Mouse (Mus musculus) heart, postnatal 36 days (tissue): ENCODE measurements at regions not wholly inside any gene's neighbourhood (a gene's known extent, or its start where the extent isn't known, plus 50 kb on each side); places are given as distances from the start of the nearest gene placed in this dataset.
A peak's percentile ranks its signal among the peaks of the same experiment; 100 is the strongest.

Experiments used
- DNase-seq, 2 experiments: peaks; one replicate each; pipeline ENCODE4 v3.0.0; 2021 to 2022
- intact Hi-C: fragments of 180-260 bp; cut with DNase I; formaldehyde crosslinking; loops from one replicate; pipeline ENCODE4 v1.15.1; 2025

DNA sequence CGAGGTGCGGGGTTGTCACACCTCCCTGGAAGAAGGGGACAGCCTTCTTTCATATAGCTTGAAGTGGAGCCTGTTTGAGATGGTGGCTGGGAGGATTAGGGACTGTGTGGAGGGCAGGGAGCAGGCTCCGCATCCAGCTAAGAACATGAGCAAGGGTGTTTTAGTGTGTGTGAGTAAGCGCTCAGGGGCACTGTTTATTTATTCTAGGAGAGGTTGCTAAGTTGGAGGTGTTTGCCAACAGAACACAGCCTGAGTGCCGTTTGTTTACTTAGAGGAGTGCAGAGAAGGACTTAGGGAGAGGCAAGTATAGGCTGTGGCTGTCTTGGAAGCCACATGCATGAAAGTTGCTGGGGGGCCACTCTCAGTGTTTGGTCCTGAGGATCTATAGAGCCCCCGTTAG, 61.2 kb upstream of the Cdon start:
- intact Hi-C loops = loop anchor here (5.0 kb wide), 1 partner anchor 67 kb away; no protein-coding TSS in a partner anchor
- DNase-seq = no peak

DNA sequence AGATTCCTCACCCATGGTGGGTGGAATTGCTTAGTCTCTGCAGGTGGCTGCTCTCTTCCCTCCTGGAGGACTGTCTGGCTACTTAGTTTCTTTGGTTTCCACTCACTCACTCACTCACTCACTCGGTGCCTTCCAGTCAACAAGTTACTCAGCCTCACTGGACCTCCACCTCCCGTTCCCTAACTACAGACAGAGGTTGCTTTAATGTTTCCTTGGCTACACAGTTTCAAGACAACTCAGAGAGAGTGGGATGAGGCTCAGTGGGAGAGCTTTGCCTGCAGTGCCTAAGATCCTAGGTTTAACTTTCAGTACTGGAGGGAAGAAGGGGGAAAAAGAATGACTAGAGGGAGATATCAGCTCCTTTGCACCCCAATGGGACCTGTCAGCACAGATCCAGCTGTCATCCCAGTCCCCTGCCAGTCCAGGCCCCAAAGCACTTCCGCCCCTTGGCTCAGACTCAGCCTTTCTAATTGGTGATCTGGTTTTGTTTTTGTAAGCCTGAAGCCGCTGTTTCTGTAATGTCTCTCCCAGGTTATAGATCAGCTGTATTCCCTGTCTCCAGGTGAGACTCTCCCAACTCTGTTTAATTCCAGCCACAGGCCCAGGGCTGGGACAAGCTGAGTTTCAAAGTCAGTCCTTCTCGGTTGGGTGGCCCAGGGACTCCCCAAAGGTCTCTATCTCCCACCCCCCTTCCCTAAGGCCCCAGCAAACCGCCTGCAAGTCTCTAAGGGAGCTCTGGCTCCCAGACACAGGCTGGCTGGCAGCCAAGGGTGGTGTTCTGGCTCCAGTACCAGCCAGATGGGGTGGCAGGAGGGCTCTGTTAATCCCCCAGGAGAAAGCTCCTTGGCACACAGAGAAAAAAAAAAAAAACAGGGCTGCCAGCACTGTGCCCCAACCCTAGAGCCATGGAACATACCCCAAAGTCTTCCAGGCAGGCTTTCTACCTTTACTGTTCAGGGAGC, 60.5 kb upstream of the Cdon start:
- intact Hi-C loops = loop anchor here (5.0 kb wide), 1 partner anchor 68 kb away; no protein-coding TSS in a partner anchor

GRCm38 (mm10) chr9:35361432-35361831, 59.5 kb upstream of the Cdon start:
- DNase-seq = no peak
- intact Hi-C loops = loop anchor here (5.0 kb wide), 1 partner anchor 69 kb away; no protein-coding TSS in a partner anchor

More for the DNA sequence above, 60.5 kb upstream of the Cdon start:
- DNase-seq = peak in 1 of 2 experiments; percentile 48

DNA sequence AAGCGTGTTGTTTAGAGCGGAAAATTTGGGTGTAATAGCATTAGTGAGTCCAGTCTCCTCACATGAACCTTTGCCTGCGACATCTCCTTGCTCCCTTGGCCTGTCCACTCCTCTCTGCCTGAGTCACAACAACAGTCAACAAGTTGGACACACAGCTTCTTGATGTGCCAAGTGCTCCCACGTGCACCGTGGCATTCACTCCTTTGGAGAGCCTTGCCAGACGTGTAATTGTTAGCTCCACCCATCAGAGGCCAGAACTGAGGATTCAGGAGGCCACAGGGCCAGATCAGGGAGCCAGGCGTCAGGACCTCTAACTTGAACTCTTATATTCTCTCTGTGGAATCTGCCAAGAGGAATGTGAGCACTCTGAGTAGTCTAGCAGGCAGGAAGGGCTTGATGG, 58.7 kb upstream of the Cdon start:
- peak; percentile 50 to 53 for DNase-seq
- intact Hi-C loops = loop anchor here (5.0 kb wide), 1 partner anchor 70 kb away; no protein-coding TSS in a partner anchor

- no peak for DNase-seq
- intact Hi-C loops = loop anchor here (5.0 kb wide), 1 partner anchor 71 kb away; no protein-coding TSS in a partner anchor
Measured at GRCm38 (mm10) chr9:35363079-35363478, 57.8 kb upstream of the Cdon start.

DNA sequence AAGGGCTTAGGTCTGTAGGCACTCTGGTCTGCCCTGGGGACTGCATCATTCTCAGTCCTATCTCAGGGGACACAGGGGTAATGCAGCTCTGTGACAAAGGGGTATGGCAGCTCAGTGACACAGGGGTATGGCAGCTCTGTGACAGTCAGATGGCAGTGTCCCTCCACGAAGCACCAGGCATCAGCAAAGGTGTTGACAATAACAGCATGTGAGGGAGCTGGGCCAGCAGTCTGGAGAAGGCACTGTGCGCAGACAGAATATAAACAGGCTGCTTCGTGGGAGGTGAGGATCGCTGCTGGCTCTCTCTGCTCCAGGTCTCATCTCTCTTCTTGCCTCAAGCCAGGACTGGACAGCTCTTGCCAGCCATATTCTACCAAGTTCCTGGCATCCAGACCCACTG, 57.0 kb upstream of the Cdon start:
- no peak for DNase-seq
- intact Hi-C loops = loop anchor here (5.0 kb wide), 1 partner anchor 72 kb away; no protein-coding TSS in a partner anchor

GRCm38 (mm10) chr9:35365975-35366374, 55.0 kb upstream of the Cdon start:
- DNase-seq = no peak
- intact Hi-C loops = no loop called here

DNA sequence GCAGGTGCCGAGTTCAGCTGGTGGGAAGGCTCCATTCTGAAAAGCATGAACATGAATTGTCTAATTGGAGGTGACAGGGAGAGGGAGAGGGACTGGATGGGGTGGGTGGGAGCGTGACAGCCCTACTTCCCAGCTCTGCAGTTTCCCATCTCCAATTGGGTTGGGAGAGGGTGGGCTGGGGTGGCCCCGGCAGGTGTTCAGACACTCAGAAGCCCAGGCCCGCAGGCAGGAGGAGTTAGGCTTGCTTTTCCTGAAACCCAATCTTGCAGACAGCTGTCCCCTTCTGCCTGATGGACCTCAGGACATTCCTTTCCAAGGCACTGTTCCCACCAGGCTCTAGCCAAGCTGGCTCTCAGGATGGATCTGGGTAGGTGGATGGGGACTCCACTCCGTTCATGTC, 51.9 kb upstream of the Cdon start:
- DNase-seq = no peak
- intact Hi-C loops = no loop called here

- intact Hi-C loops = no loop called here
- DNase-seq = no peak
Measured at GRCm38 (mm10) chr9:35370031-35370430, 50.9 kb upstream of the Cdon start.

DNA sequence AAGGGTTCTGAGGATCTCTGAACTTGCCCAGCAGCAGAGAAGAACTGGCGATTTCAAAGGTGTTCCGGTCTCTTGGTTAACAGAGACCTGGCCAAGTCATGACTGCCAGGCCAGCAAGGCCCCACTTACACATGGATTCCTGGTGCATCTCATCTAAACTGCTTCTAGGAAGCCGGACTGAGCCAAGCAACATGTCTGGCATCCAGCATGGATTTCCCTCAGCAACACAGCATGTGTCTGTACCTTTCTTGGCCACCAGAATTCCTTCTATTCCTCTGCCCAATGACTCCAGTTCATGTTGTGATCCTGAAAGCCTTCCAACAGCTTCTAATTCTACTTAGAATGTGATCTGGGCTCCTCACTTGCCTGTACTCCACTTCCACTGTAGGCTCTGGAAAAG, 50.0 kb upstream of the Cdon start:
- intact Hi-C loops = no loop called here
- DNase-seq = no peak
